Mouse (Mus musculus) ES-Bruce4 (cell line): ENCODE data around the gene Exosc8. TPM values are rescaled to one million over a fixed set of nuclear protein-coding genes. Genes with fewer than 3 reads are reported as not detected.
"Not testable (repeated sequence)": the region's sequence is repeated elsewhere in the genome, so short reads cannot be mapped to it uniquely, and the experiment has no call there.

Source experiments
- H3K27ac ChIP-seq: 2 replicates; pipeline ENCODE4 v1.5.1; 2012; ENCODE audit warnings: low read length, inconsistent platforms; ENCODE audit not compliant: insufficient read depth
- H3K27me3 ChIP-seq: 2 replicates; pipeline ENCODE4 v1.6.1; 2012; ENCODE audit warnings: mild to moderate bottlenecking, low read length, inconsistent platforms; ENCODE audit not compliant: control insufficient read depth, poor library complexity, insufficient read depth, severe bottlenecking
- H3K36me3 ChIP-seq: 2 replicates; pipeline ENCODE4 v1.6.1; 2012; ENCODE audit warnings: inconsistent platforms, mild to moderate bottlenecking, low read length, moderate library complexity; ENCODE audit not compliant: control insufficient read depth, poor library complexity, insufficient read depth, severe bottlenecking
- H3K4me1 ChIP-seq: one replicate; pipeline ENCODE4 v1.8.1; 2011; ENCODE audit warnings: low read length; ENCODE audit not compliant: control insufficient read depth, insufficient read depth
- H3K4me3 ChIP-seq: 2 replicates; pipeline ENCODE4 v1.5.1; 2011; ENCODE audit warnings: low read depth, mild to moderate bottlenecking, low read length
- H3K9ac ChIP-seq: 2 replicates; pipeline ENCODE4 v1.6.1; 2012; ENCODE audit warnings: low read depth, mild to moderate bottlenecking, inconsistent platforms; ENCODE audit not compliant: poor library complexity, severe bottlenecking
- H3K9me3 ChIP-seq: replicated peaks from 2 replicates; pipeline ENCODE4 v1.6.1; 2012; ENCODE audit warnings: mild to moderate bottlenecking, low read length, inconsistent platforms; ENCODE audit not compliant: control insufficient read depth, poor library complexity, insufficient read depth, severe bottlenecking
- CTCF ChIP-seq: IDR thresholded peaks from one replicate; pipeline ENCODE4 v1.8.1; 2011; ENCODE audit warnings: low read depth, low read length
- EP300 ChIP-seq: IDR thresholded peaks from 2 replicates; pipeline ENCODE4 v1.6.1; 2011; ENCODE audit warnings: low read depth, low read length; ENCODE audit not compliant: insufficient read depth
- POLR2A ChIP-seq: IDR thresholded peaks from one replicate; pipeline ENCODE4 v1.8.1; 2011; ENCODE audit warnings: low read length; ENCODE audit not compliant: insufficient read depth
- polyA plus RNA-seq: library from polyadenylated mRNA; stranded (reverse); fragments of >200 nt; gene quantifications from 2 replicates; pipeline ENCODE4 v1.2.4, GENCODE M21; 2011; ENCODE audit warnings: low read depth; ENCODE audit not compliant: missing spikeins, insufficient read depth, insufficient read length

Exosc8 gene
- polyA plus RNA-seq, 1 experiment = 200 TPM

GRCm38 (mm10) chr3:54717348-54717747 lies 17.8 kb downstream of the Exosc8 start:
- no peak for TF ChIP-seq EP300
- TF ChIP-seq CTCF = no peak
- no peak for TF ChIP-seq POLR2A
- H3K27me3 ChIP-seq = no peaks in the 10 kb centered on the region
- no peaks in the 10 kb centered on the region for H3K9me3 ChIP-seq
- no peak overlapping the region for H3K9ac ChIP-seq
- H3K4me3 ChIP-seq = no peak overlapping the region
- H3K27ac ChIP-seq = no peak overlapping the region
- peaks cover 54% of the 10 kb centered on the region for H3K36me3 ChIP-seq
- no peaks in the 10 kb centered on the region for H3K4me1 ChIP-seq

GRCm38 (mm10) chr3:54715461-54715860 lies 19.7 kb downstream of the Exosc8 start:
- Histone ChIP-seq H3K27ac (no peak overlapping the region), H3K9me3 (no peaks in the 10 kb centered on the region), H3K4me3 (no peak overlapping the region), H3K27me3 (no peaks in the 10 kb centered on the region), H3K36me3 (peaks cover 61% of the 10 kb centered on the region), H3K9ac (no peak overlapping the region), H3K4me1 (no peaks in the 10 kb centered on the region)
- TF ChIP-seq POLR2A = no peak
- TF ChIP-seq CTCF = no peak
- no peak for TF ChIP-seq EP300

GRCm38 (mm10) chr3:54714253-54714652 lies 20.9 kb downstream of the Exosc8 start, which contains the start of gene Gm21958:
Gene Gm21958, minus strand, starts transcription at chr3:54714353.
- Histone ChIP-seq H3K4me1 (no peaks in the 10 kb centered on the region), H3K9ac (no peak within 1 kb of the TSS), H3K4me3 (no peak within 1 kb of the TSS), H3K36me3 (peaks cover 69% of the 10 kb centered on the region), H3K27ac (no peak within 1 kb of the TSS), H3K9me3 (no peaks in the 10 kb centered on the region), H3K27me3 (no peaks in the 10 kb centered on the region)
- TF ChIP-seq POLR2A (no peak), CTCF (no peak), EP300 (no peak)

DNA sequence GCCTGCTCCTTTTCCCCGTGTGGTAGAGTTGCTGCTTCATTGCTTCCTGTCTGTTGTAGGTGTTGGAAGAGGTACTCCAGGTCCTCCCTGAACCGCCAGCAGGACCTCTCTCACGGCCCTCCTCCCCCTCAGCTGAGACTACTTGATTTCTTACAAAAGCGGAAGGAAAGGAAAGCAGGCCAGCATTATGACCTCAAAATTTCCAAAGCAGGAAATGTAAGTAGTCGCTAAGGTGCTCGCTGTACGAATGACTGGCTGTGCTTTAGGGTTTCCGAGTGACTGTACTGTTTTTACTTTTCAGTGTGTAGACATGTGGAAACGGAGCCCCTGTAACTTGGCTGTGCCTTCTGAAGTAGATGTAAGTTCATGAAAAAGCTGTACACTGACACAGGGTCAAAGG lies 26.2 kb downstream of the Exosc8 start:
- Histone ChIP-seq H3K9me3 (no peaks in the 10 kb centered on the region), H3K36me3 (peaks cover 71% of the 10 kb centered on the region), H3K4me1 (no peaks in the 10 kb centered on the region), H3K27ac (no peak overlapping the region), H3K4me3 (no peak overlapping the region), H3K27me3 (no peaks in the 10 kb centered on the region), H3K9ac (no peak overlapping the region)
- TF ChIP-seq POLR2A (no peak), CTCF (no peak), EP300 (no peak)

GRCm38 (mm10) chr3:54704106-54704505 lies 31.1 kb downstream of the Exosc8 start:
- not testable (repeated sequence) for H3K27ac ChIP-seq, H3K9ac ChIP-seq, H3K9me3 ChIP-seq, H3K4me1 ChIP-seq, H3K4me3 ChIP-seq, H3K27me3 ChIP-seq
- H3K36me3 ChIP-seq = peaks cover 66% of the 10 kb centered on the region

DNA sequence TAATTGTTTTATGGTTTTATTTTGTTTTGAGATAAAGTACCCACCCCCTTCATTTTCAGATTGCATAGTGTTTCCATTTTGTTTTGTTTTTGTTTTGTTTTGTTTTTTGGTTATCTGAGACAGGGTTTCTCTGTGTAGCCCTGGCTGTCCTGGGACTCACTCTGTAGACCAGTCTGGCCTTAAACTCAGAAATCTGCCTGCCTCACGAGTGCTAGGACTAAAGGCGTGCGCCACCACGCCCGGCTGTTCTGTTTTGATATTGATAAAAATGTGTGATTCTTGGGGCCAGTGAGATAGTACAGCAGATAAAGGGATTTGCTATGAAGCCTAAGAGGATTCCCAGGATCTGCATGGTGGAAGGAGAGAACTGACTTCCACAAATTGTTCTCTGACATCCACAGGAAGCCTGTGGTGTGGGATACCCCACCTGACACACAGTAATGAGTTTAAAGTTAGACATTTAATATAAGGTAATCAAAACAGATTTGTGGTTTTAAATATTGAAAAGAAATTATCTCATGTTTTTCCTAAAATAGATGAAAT lies 35.4 kb downstream of the Exosc8 start:
- Histone ChIP-seq H3K36me3 (peaks cover 62% of the 10 kb centered on the region), H3K9me3 (no peaks in the 10 kb centered on the region)
- TF ChIP-seq EP300 = no peak
- no peak for TF ChIP-seq CTCF
- TF ChIP-seq POLR2A = no peak

More for the DNA sequence above, 35.4 kb downstream of the Exosc8 start:
- no peaks in the 10 kb centered on the region for H3K4me1 ChIP-seq
- no peaks in the 10 kb centered on the region for H3K27me3 ChIP-seq
- no peak overlapping the region for H3K27ac ChIP-seq
- no peak overlapping the region for H3K4me3 ChIP-seq
- no peak overlapping the region for H3K9ac ChIP-seq
